Mouse (Mus musculus) heart, embryonic 13.5 days (tissue): Measurements from ENCODE around the gene Ndufa6. TPM values are rescaled to one million over a fixed set of nuclear protein-coding genes. Genes with fewer than 3 reads are reported as not detected.
"Not testable (repeated sequence)": the region's sequence is repeated elsewhere in the genome, so short reads cannot be mapped to it uniquely, and the experiment has no call there.

Experiments
- ATAC-seq: fragments of 200-750 bp; cut with Nextera tagmentation; 2 replicates; pipeline ENCODE4 v1.8.0; 2017; ENCODE audit warnings: moderate TSS enrichment; ENCODE audit not compliant: insufficient number of reproducible peaks, low FRiP score, low TSS enrichment; ENCODE audit errors: extremely low read depth
- H3K27ac ChIP-seq: fragments of 300-500 bp; sonication (generic); replicated peaks from 2 replicates; pipeline ENCODE4 v1.5.1; 2015; ENCODE audit warnings: moderate library complexity, mild to moderate bottlenecking, inconsistent platforms
- H3K27me3 ChIP-seq: fragments of 300-500 bp; sonication (generic); replicated peaks from 2 replicates; pipeline ENCODE4 v1.6.1; 2015; ENCODE audit warnings: mild to moderate bottlenecking, inconsistent platforms
- H3K36me3 ChIP-seq: fragments of 300-500 bp; sonication (generic); 2 replicates; pipeline ENCODE4 v1.6.1; 2015; ENCODE audit warnings: mild to moderate bottlenecking, inconsistent platforms
- H3K4me1 ChIP-seq: fragments of 300-500 bp; sonication (generic); 2 replicates; pipeline ENCODE4 v1.6.1; 2015; ENCODE audit warnings: inconsistent platforms
- H3K4me2 ChIP-seq: fragments of 300-500 bp; sonication (generic); 2 replicates; pipeline ENCODE4 v1.6.1; 2015; ENCODE audit warnings: inconsistent platforms, mild to moderate bottlenecking, moderate library complexity
- H3K4me3 ChIP-seq: fragments of 300-500 bp; sonication (generic); 2 replicates; pipeline ENCODE4 v1.5.1; 2015; ENCODE audit warnings: moderate library complexity, mild to moderate bottlenecking, inconsistent platforms
- H3K9ac ChIP-seq: fragments of 300-500 bp; sonication (generic); 2 replicates; pipeline ENCODE4 v1.6.1; 2015; ENCODE audit warnings: inconsistent platforms, mild to moderate bottlenecking, moderate library complexity
- H3K9me3 ChIP-seq: fragments of 300-500 bp; sonication (generic); 2 replicates; pipeline ENCODE4 v1.6.1; 2016; ENCODE audit warnings: inconsistent platforms
- whole genome bisulfite sequencing: fragments of 180-500 bp; shearing (Covaris S2); methylation state at CpG from one replicate; pipeline ENCODE4 v1.1.7; 2015; ENCODE audit warnings: mixed read lengths; 5-methylcytosine and 5-hydroxymethylcytosine counted together
- polyA plus RNA-seq: library from polyadenylated mRNA; unstranded; fragments of >200 nt; fragmentation: Nextera tagmentation; extraction: Ambion mirVana; gene quantifications from 2 replicates; pipeline ENCODE4 v1.2.1, GENCODE M21; 2015

The Ndufa6 gene
- polyA plus RNA-seq: 473 and 541 TPM in 2 replicates

GRCm38 (mm10) chr15:82354126-82354945 is at the start of gene Ndufa6:
Gene Ndufa6 (minus strand): TSS chr15:82354322.
- H3K4me1 ChIP-seq: peaks cover 45% of the 10 kb centered on the region
- WGBS: 2% methylated on average over 56 of the region's 57 CpGs

GRCm38 (mm10) chr15:82403606-82404005 is 49.5 kb upstream of the Ndufa6 start:
- H3K4me3 ChIP-seq: no peak overlapping the region
- no peaks in the 10 kb centered on the region for H3K36me3 ChIP-seq
- H3K9ac ChIP-seq: no peak overlapping the region
- no peaks in the 10 kb centered on the region for H3K4me1 ChIP-seq
- ATAC-seq: no peak
- 86% methylated on average over 9 of the region's 9 CpGs for WGBS
- H3K27ac ChIP-seq: no peak overlapping the region
- H3K27me3 ChIP-seq: no peaks in the 10 kb centered on the region
- H3K4me2 ChIP-seq: no peak overlapping the region
- H3K9me3 ChIP-seq: no peaks in the 10 kb centered on the region

More at GRCm38 (mm10) chr15:82354126-82354945, at the start of gene Ndufa6:
- peak within 1 kb of the TSS; percentile 90 for H3K4me2 ChIP-seq
- H3K27ac ChIP-seq: peak within 1 kb of the TSS; percentile 94
- H3K27me3 ChIP-seq: no peaks in the 10 kb centered on the region
- peak within 1 kb of the TSS; percentile 92 for H3K4me3 ChIP-seq
- peak; percentile 97 for ATAC-seq
- H3K9ac ChIP-seq: peak within 1 kb of the TSS; percentile 99
- H3K9me3 ChIP-seq: no peaks in the 10 kb centered on the region
- peaks cover 21% of the 10 kb centered on the region for H3K36me3 ChIP-seq

- no peak overlapping the region for H3K9ac ChIP-seq
- H3K27ac ChIP-seq: no peak overlapping the region
- WGBS: 77% methylated on average over 6 of the region's 6 CpGs
- H3K4me3 ChIP-seq: no peak overlapping the region
- H3K9me3 ChIP-seq: no peaks in the 10 kb centered on the region
- H3K4me2 ChIP-seq: no peak overlapping the region
- no peaks in the 10 kb centered on the region for H3K36me3 ChIP-seq
- no peak for ATAC-seq
- no peaks in the 10 kb centered on the region for H3K4me1 ChIP-seq
- H3K27me3 ChIP-seq: no peaks in the 10 kb centered on the region
These were observed 48.6 kb upstream of the Ndufa6 start for GRCm38 (mm10) chr15:82402741-82403140.

GRCm38 (mm10) chr15:82402106-82402505 is 48.0 kb upstream of the Ndufa6 start:
- Histone ChIP-seq H3K4me1 (no peaks in the 10 kb centered on the region), H3K27me3 (no peaks in the 10 kb centered on the region), H3K9ac (no peak overlapping the region), H3K4me2 (no peak overlapping the region), H3K27ac (no peak overlapping the region), H3K36me3 (no peaks in the 10 kb centered on the region), H3K4me3 (no peak overlapping the region), H3K9me3 (no peaks in the 10 kb centered on the region)
- no peak for ATAC-seq

- WGBS: 68% methylated on average over 2 of the region's 2 CpGs
- H3K9ac ChIP-seq: no peak overlapping the region
- ATAC-seq: no peak
These were observed 47.4 kb upstream of the Ndufa6 start for GRCm38 (mm10) chr15:82401516-82401915.

GRCm38 (mm10) chr15:82395955-82396354 is 41.8 kb upstream of the Ndufa6 start:
- not testable (repeated sequence) for H3K4me2 ChIP-seq, H3K4me1 ChIP-seq, H3K36me3 ChIP-seq, H3K4me3 ChIP-seq, H3K9ac ChIP-seq, ATAC-seq, H3K9me3 ChIP-seq, H3K27ac ChIP-seq, H3K27me3 ChIP-seq
- WGBS: 80% methylated on average over 3 of the region's 3 CpGs

More at GRCm38 (mm10) chr15:82401516-82401915, 47.4 kb upstream of the Ndufa6 start:
- H3K4me3 ChIP-seq: no peak overlapping the region
- H3K4me2 ChIP-seq: no peak overlapping the region
- no peaks in the 10 kb centered on the region for H3K27me3 ChIP-seq
- no peaks in the 10 kb centered on the region for H3K36me3 ChIP-seq
- no peaks in the 10 kb centered on the region for H3K9me3 ChIP-seq
- no peak overlapping the region for H3K27ac ChIP-seq
- H3K4me1 ChIP-seq: no peaks in the 10 kb centered on the region

GRCm38 (mm10) chr15:82393922-82394321 is 39.8 kb upstream of the Ndufa6 start, which contains the start of gene Cyp2d11:
Gene Cyp2d11 (minus strand): TSS chr15:82394022.
- H3K36me3 ChIP-seq, H3K4me2 ChIP-seq, H3K9ac ChIP-seq, ATAC-seq, H3K4me3 ChIP-seq, H3K9me3 ChIP-seq, H3K27me3 ChIP-seq, H3K4me1 ChIP-seq, H3K27ac ChIP-seq: not testable (repeated sequence)
- WGBS: 83% methylated on average over 2 of the region's 2 CpGs

- not testable (repeated sequence) for H3K9ac ChIP-seq, ATAC-seq, H3K4me1 ChIP-seq, H3K36me3 ChIP-seq, H3K4me2 ChIP-seq, H3K27me3 ChIP-seq, H3K4me3 ChIP-seq, H3K27ac ChIP-seq, H3K9me3 ChIP-seq
- 85% methylated on average over 10 of the region's 10 CpGs for WGBS
These were observed 35.8 kb upstream of the Ndufa6 start for GRCm38 (mm10) chr15:82389916-82390315.

- ATAC-seq: no peak
These were observed 31.6 kb upstream of the Ndufa6 start for GRCm38 (mm10) chr15:82385729-82386128.

GRCm38 (mm10) chr15:82382441-82382840 is 28.3 kb upstream of the Ndufa6 start:
- H3K27me3 ChIP-seq: no peaks in the 10 kb centered on the region
- no peak overlapping the region for H3K4me3 ChIP-seq
- no peak overlapping the region for H3K9ac ChIP-seq
- H3K36me3 ChIP-seq: no peaks in the 10 kb centered on the region
- no peak overlapping the region for H3K27ac ChIP-seq
- H3K4me1 ChIP-seq: peaks cover 34% of the 10 kb centered on the region
- WGBS: 80% methylated on average over 2 of the region's 2 CpGs
- no peak overlapping the region for H3K4me2 ChIP-seq
- no peak for ATAC-seq
- no peaks in the 10 kb centered on the region for H3K9me3 ChIP-seq

More at GRCm38 (mm10) chr15:82385729-82386128, 31.6 kb upstream of the Ndufa6 start:
- WGBS: 83% methylated on average over 2 of the region's 2 CpGs
- Histone ChIP-seq H3K27ac (no peak overlapping the region), H3K9me3 (no peaks in the 10 kb centered on the region), H3K9ac (no peak overlapping the region), H3K4me3 (no peak overlapping the region), H3K4me1 (peaks cover 5% of the 10 kb centered on the region), H3K36me3 (no peaks in the 10 kb centered on the region), H3K4me2 (no peak overlapping the region), H3K27me3 (no peaks in the 10 kb centered on the region)

- Histone ChIP-seq H3K27ac (peak overlapping the region; percentile 46), H3K36me3 (no peaks in the 10 kb centered on the region), H3K9ac (peak overlapping the region; percentile 80), H3K4me1 (peaks cover 51% of the 10 kb centered on the region), H3K9me3 (no peaks in the 10 kb centered on the region), H3K4me3 (peak overlapping the region; percentile 56), H3K27me3 (no peaks in the 10 kb centered on the region), H3K4me2 (peak overlapping the region; percentile 75)
- WGBS: 33% methylated on average over 7 of the region's 7 CpGs
- no peak for ATAC-seq
These were observed 26.6 kb upstream of the Ndufa6 start for GRCm38 (mm10) chr15:82380714-82381062.
